Mouse (Mus musculus): Measurements from ENCODE around the gene Flt4. TPM values are rescaled to one million over a fixed set of nuclear protein-coding genes. Genes with fewer than 3 reads are reported as not detected.

Flt4 gene
- polyA plus RNA-seq, 3 experiments from 2014 or later, result not detected

GRCm38 (mm10) chr11:49702014-49702413 lies 93.0 kb downstream of the Flt4 start:
- no peak for ATAC-seq

Other genes with a start within 250 kb of the Flt4 start
- not detected for gene Olfr1389, start 186.2 kb upstream of the Flt4 start, polyA plus RNA-seq (2017; shearing (Covaris generic))
- under 1 TPM in 1 of 3 experiments, not detected in 2; 0.15 TPM for gene Olfr1388, start 172.6 kb upstream of the Flt4 start, polyA plus RNA-seq (2017; shearing (Covaris generic))
- gene Olfr1387, start 153.9 kb upstream of the Flt4 start, polyA plus RNA-seq (2017; shearing (Covaris generic)), result not detected
- gene Olfr1386, start 144.2 kb upstream of the Flt4 start, polyA plus RNA-seq (2017; shearing (Covaris generic)), result not detected
- gene Olfr1385, start 120.2 kb upstream of the Flt4 start, polyA plus RNA-seq (2017; shearing (Covaris generic)), result under 1 TPM in 2 of 3 experiments, not detected in 1; 0.10 to 0.35 TPM
- not detected for gene Olfr1384, start 102.5 kb upstream of the Flt4 start, polyA plus RNA-seq (2017; shearing (Covaris generic))
- gene Olfr1383, start 89.6 kb upstream of the Flt4 start, polyA plus RNA-seq (2017; shearing (Covaris generic)), result not detected
- gene Olfr1382, start 81.0 kb upstream of the Flt4 start, polyA plus RNA-seq (2017; shearing (Covaris generic)), result not detected
- not detected for gene Olfr1381, start 65.8 kb upstream of the Flt4 start, polyA plus RNA-seq (2017; shearing (Covaris generic))
- gene Olfr1380, start 52.4 kb upstream of the Flt4 start, polyA plus RNA-seq (2017; shearing (Covaris generic)), result not detected
- gene Scgb3a1, start 54.3 kb downstream of the Flt4 start, polyA plus RNA-seq (2017; shearing (Covaris generic)), result not detected
- 10 to 100 TPM; 24.2 to 29.7 (median 26.8) TPM for gene Cnot6, start 103.5 kb downstream of the Flt4 start, polyA plus RNA-seq (2017; shearing (Covaris generic))
- gene Gfpt2, start 184.9 kb downstream of the Flt4 start, polyA plus RNA-seq (2017; shearing (Covaris generic)), result 1 to 10 TPM in 2 of 3 experiments, under 1 TPM in 1; 0.28 to 3.0 (median 1.3) TPM
- 10 to 100 TPM; 15.9 to 20.5 (median 17.6) TPM for gene Mapk9, start 237.5 kb downstream of the Flt4 start, polyA plus RNA-seq (2017; shearing (Covaris generic))

Measured in inflammation-experienced regulatory T-cells, adult 6 months (primary cell).